Mouse (Mus musculus): Measurements from ENCODE around the gene Rnf111.

Gene Rnf111

GRCm38 (mm10) chr9:70391660-70392562 is 111.6 kb downstream of the Rnf111 start:
- DNase-seq, result no peak

GRCm38 (mm10) chr9:70391042-70391441 is 112.5 kb downstream of the Rnf111 start:
- DNase-seq, result no peak

GRCm38 (mm10) chr9:70389548-70389947 is 114.0 kb downstream of the Rnf111 start:
- DNase-seq, result no peak

DNA sequence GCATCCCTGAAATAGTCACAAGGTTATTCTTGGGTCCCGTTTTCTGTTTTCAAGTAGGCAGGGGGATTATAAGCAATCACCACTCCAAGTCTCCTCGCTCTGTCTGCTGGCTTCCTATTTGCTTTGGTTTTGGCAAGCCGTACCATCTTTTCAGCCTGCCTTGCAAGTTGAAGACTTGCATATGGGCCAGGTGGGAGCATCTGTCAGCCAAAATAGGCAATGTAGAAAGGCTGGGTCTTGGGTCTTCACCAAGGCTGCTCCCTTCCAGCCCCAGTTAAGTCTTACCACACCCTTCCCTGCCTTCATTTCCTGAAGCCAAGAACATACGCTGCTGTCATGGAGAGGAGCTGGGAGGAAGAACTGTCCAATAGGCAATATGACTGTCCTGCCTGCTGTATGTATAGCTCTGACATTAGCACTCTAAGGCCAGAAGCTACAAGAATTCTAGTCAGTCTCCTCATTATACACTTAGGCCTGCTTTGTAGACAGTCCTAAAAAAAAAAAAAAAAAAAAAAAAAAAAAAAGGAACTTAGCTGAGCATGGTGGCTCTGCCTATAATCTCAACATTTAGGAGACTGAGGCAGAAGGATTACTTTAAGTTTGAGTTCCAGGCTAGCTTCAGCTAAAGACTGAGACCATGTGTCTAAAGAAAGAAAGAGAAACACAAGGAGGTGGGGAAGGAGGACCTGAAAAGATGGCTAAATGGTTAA is 116.0 kb downstream of the Rnf111 start:
- DNase-seq, result no peak

GRCm38 (mm10) chr9:70384958-70385728 is 118.4 kb downstream of the Rnf111 start:
- no peak for DNase-seq

DNA sequence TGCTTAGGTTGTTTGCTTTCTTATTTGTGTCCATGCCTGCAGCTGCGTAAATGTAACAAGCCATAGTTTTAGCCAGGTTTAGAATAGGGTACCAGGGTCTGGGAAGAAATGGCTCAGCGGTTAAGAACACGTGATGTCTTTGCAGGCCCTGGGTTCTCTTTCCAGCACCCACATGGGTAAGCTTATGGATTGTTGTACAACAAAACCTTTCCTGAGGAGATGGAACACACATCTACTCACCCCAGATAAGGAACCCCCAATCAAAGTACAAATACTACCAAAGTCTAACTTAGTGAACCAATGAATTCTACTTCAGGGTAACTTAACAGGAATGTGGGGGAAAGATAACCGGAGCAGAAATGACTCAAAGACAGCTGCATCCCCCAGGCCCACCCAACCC is 119.0 kb downstream of the Rnf111 start:
- DNase-seq, result no peak

- no peak for DNase-seq
Measured at GRCm38 (mm10) chr9:70383750-70384149, 119.8 kb downstream of the Rnf111 start.

GRCm38 (mm10) chr9:70382091-70382490 is 121.4 kb downstream of the Rnf111 start:
- DNase-seq, result no peak

- DNase-seq, result no peak
Measured at GRCm38 (mm10) chr9:70379502-70380467, 123.7 kb downstream of the Rnf111 start.

Data from kidney, postnatal 36 days (tissue).